Mouse (Mus musculus) embryo, embryonic 11.5 days (tissue): ENCODE data around the gene Ppp1r7.
"Not testable (repeated sequence)": the region's sequence is repeated elsewhere in the genome, so short reads cannot be mapped to it uniquely, and the experiment has no call there.

Source experiments
- DNase-seq: peaks from one replicate; pipeline ENCODE4 v3.0.0-alpha.2; 2012; ENCODE audit warnings: low read depth, low spot score

Gene Ppp1r7

DNA sequence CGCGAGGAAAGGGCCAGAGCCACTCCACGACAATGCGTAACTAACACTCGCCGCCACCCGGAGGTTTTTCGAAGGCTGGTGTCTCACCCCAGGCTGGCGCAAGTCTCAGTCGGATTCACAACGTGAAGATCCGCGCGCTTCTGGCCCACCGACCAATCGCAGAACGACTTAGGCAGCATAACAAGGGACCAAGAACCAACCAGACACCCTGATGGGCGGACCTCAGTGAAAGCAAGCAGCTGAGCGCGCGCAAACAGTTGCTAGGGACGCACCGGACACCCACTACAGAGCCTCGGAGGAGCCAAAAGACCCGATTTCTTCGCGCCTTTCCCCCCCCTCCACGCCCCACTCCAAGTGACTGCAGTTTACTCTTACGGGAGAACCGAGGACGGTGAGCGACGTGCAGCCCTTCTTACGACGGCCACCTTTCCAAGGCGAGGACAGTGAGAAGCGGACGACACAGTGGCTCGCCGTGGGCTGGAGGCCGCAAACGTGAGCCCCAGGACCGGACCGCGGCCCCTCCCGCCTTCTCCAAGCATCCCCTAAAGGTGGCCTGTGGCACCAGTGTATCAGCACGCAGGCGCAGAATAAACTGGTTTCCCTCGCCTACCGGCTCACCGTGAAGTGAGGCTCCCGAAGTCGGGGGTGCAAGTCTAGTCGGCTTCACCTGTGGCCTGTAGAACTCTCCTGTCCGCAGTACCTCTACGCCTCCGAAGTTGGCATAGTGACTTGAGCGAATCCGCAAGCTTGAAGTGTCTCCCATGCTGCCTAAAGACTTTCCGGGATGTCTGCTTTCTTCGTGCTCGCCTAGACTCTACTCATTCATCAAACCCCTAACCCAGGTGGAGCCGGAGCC, at the start of gene Ppp1r7, which contains the start of gene Pask:
Ppp1r7 (plus strand) TSS at position 207 of the 856 bp plus-strand sequence.
Pask (minus strand) TSS at position 835 of the 856 bp plus-strand sequence.
- DNase-seq, result peak; percentile 95

GRCm38 (mm10) chr1:93294491-93294890, 48.2 kb upstream of the Ppp1r7 start:
- not testable (repeated sequence) for DNase-seq

GRCm38 (mm10) chr1:93299791-93300190, 42.9 kb upstream of the Ppp1r7 start:
- no peak for DNase-seq

- DNase-seq, result no peak
Observed at GRCm38 (mm10) chr1:93300578-93300977, 42.1 kb upstream of the Ppp1r7 start.

- DNase-seq, result peak; percentile 75
Observed at GRCm38 (mm10) chr1:93305581-93306337, 36.9 kb upstream of the Ppp1r7 start, which contains the start of gene Mterf4. TSS of gene Mterf4 (minus strand) at chr1:93305915.

- DNase-seq, result no peak
Observed at GRCm38 (mm10) chr1:93323973-93324372, 18.7 kb upstream of the Ppp1r7 start.

GRCm38 (mm10) chr1:93326446-93326845, 16.2 kb upstream of the Ppp1r7 start:
- DNase-seq, result no peak

DNA sequence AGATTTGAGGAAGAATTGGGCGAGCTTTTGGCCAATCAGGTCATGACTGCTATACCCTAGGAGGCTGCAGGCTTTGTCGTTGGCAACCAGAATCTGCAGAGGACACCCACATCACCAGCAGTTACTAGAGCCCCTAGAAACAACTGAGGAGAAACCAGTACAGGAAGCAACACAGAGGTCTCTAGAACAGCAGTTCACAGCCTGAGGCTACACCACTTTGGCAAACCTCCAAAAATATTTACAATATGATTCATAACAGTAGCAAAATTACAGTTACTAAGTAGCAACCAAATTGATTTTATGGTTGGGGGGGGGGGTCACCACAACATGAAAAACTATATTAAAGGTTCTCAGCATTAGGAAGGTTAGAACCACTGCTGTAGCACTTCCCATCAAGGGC, 8.0 kb upstream of the Ppp1r7 start:
- DNase-seq, result no peak

- peak; percentile 91 for DNase-seq
Observed at GRCm38 (mm10) chr1:93343504-93344047, 922 bp downstream of the Ppp1r7 start.

- no peak for DNase-seq
Observed at GRCm38 (mm10) chr1:93347176-93347575, 4.5 kb downstream of the Ppp1r7 start.

DNA sequence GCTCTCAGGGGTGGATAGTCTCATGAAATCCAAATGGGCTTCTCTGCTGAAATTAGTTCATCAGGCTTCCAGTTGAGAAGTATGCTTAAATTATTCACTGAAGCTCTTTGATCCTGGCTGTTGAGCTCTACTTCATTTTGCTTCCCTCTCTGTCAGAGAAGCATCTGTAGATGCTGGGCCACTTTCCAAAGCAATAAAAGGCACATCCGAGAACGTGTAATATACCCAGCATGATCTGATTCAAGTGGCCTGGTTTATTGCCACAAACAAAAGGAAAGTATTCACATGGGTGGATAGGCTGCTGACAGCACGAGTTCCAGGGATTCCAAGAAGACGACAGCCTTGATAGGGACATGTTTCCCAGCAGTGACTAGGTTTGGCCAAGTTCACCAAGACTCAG, 7.0 kb downstream of the Ppp1r7 start:
- DNase-seq, result no peak

DNA sequence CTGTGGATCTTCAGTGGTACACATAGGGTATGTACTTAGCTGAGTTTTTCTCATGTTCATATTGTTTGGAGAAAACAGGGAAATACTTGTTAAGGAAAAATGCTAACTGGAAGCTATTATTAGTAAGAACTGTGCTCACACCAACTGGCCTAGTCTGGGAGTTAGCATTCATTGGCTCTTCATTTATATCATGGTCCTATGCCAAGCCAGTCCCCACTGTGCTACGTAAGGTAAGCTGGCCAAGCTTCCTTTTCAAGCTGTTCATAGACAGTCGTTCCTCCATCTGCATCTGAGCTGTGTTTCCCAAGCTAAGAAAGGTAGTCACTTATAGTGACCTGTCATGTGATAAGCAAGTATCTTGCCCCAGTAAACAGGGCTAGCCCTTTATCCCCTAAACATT, 10.1 kb downstream of the Ppp1r7 start:
- DNase-seq, result no peak

- DNase-seq, result no peak
Observed at GRCm38 (mm10) chr1:93362661-93363060, 20.0 kb downstream of the Ppp1r7 start.

GRCm38 (mm10) chr1:93365641-93366040, 23.0 kb downstream of the Ppp1r7 start:
- DNase-seq, result no peak

DNA sequence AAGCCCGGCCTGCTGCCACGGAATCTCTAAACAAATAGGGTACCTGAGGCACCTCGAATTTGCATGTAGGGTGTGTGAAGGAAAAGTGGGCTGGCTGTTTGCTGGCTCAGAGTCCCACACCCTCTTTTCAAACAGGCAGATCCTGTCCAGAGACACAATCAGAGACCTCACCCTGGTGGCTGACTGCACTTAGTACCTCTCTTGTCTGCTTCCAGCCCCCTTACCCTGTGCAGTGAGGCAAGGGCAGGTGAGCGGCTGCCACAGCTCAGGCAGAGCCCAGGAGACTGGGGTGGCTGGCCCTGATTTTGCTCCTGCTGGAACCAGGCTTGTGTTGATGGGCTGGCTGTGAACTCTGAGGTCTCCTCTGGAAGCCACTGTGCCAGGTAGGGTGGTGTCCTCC, 31.0 kb downstream of the Ppp1r7 start, which contains the start of gene Ano7:
Ano7 (plus strand) TSS at position 266 of the 400 bp plus-strand sequence.
- no peak for DNase-seq

GRCm38 (mm10) chr1:93377307-93377706, 34.7 kb downstream of the Ppp1r7 start:
- no peak for DNase-seq

- DNase-seq, result no peak
Observed at GRCm38 (mm10) chr1:93379117-93379516, 36.5 kb downstream of the Ppp1r7 start.

GRCm38 (mm10) chr1:93387198-93387597, 44.5 kb downstream of the Ppp1r7 start:
- DNase-seq, result no peak

DNA sequence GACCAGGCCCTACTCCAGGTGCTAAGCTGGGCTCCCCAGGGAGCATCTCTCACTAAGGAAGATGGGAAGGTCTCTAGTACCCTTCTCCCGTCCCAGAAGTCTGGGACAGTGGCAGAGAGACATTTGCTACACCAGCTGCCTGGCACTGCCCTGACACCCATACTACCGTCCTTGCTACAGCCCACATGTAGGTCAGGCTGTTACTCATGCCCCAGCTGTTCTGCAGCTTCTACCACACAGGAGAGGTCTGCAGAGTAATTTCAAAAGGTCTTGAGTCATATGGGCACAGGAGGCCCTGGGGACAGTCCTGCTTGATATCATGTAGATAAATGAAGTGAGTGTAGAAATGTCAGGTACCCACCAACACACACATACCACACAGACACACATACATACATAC, 46.3 kb downstream of the Ppp1r7 start:
- DNase-seq, result no peak

GRCm38 (mm10) chr1:93401191-93402052, 58.8 kb downstream of the Ppp1r7 start:
- no peak for DNase-seq

GRCm38 (mm10) chr1:93403403-93403802, 60.7 kb downstream of the Ppp1r7 start:
- DNase-seq, result no peak
